Mouse (Mus musculus): ENCODE results near the gene Rad51b.

Gene Rad51b

DNA sequence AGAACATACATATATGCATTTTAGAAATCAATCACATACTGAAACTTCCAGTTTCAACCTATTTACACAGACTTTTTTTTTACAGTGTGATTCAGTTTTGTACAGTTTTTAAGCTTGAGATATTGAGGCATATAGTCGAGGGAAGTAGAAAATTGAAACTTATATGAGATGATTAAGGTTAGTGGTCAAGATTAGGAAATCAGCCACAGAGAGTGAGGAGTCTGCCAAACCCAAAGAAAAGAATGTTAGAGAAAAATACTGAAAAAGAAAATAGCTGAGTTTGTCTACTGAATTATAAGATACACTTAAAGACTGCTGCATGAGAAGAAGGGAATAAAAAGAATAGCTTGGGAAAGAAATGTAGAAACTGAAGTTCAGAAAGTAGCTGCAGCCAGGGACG, 280.4 kb downstream of the Rad51b start:
- DNase-seq (ENCODE audit: low read depth, low spot score) = no peak

DNA sequence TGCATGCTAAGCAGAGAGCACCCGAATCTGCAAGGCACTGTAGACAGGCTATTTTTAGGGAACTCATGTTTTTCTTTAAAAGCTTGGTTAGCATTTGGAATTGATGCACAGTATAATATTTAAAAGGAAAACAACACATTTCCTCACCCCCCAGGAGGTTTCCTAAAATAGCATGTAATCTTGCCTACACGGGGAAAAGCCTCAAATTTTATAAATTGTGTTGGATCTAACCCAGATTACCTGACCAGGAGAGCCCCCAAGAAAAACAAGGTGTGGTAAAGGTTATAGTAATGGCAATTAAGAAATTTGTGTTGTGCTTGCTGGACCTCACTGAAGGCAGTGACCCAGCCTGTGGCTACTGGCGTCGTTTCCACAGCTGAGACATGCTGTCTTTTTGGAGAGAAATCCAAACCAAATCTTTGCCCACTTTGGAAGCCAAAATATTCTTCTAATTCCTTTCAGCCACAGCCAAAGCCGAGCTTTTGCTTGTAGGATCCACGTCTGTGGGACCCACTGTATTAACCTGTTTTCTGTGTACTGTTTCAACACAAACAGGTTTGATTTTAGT, 282.0 kb downstream of the Rad51b start:
- DNase-seq (ENCODE audit: low read depth, low spot score) = no peak

DNA sequence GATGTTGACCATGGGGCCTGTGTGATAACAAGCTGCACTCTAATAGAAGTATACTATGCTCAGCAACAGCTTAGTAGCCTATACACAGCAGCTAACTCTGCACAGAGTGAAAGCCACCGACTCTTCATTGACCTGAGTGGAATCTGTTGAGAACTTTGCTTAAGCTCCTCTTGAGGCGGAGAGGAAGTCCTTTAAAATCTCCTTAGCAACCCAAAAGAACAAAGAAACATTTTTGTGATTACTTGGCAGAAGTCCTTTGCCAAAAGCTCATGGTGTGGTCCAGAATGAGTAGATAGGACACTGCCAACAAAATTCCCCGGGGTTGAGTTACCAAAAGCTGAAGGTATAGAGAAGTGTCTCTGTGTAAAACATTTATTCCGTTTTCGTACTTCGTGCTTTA, 282.8 kb downstream of the Rad51b start:
- no peak for DNase-seq (ENCODE audit: low read depth, low spot score)

DNA sequence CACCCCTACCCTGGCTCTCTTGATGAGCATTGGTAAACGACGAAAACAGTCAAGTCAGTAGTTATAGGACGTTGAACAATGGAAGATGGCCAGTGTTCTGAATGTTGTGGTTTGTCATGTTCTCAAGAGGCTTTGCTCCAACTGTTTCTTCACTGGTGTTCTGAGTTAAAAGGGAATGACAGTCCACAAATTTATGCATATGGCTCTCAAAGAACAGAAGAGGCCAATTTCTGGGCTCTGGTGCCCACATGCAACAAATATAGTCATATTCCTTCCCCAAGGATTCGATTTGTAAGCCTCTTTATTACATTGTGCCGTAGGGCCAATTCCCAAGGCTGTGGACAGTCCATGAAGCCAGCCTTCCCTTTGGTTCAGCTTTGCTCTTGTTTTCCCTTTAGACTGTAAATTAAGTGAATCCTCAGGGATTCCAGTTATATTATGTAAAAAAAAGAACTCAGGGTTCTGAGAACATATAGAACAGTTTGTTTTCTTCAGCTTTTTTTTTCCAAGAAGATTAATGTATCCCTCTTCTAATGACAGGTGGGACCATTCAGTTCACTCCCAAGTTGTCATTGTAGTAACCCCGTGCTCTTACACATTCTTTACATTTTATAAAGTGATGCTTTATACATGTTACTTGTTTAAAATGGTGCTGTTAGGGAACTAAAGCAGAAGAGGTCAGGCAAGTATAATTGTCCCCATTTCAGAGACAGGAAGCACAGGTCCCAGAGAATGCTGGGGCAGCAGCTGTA, 287.6 kb downstream of the Rad51b start:
- DNase-seq (ENCODE audit: low read depth, low spot score) = no peak

DNA sequence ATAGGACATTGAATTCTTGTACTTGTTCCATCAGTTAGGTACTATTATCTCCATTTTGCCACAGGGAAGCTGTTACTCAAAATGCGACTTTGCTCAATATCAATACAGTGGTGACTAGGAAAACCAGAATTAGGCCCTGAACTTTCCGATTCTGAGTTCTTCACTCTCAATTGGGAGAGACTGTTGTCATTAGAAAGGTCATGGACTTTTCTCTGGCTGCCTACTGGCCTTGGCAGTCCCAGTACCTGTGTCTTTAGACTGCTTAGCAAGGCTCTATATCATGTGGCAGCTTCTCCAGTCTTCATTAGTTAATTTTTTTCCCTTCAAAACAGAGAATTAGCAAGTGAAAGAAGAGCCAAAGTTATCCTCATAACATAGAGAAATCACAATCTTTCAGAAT, 288.3 kb downstream of the Rad51b start:
- DNase-seq (ENCODE audit: low read depth, low spot score) = no peak

DNA sequence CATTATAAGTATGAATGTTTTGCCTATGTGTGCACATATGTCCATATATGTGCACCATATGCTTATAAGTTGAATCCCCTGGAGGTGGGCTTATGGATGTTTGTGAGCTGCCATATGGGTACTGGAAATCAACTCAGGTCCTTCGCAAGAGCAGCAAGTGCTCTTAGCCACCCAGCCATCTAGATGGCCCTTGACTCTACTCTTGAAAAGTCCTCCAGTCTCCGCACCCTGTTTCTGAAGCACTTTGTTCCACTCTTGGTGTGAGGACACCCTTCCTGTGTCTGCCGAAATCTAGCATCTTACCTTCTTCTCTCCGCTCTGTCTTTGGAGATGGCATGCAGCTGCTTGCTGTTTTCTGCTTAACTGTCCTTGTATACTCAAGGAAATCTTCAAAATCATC, 291.7 kb downstream of the Rad51b start:
- DNase-seq (ENCODE audit: low read depth, low spot score) = no peak

DNA sequence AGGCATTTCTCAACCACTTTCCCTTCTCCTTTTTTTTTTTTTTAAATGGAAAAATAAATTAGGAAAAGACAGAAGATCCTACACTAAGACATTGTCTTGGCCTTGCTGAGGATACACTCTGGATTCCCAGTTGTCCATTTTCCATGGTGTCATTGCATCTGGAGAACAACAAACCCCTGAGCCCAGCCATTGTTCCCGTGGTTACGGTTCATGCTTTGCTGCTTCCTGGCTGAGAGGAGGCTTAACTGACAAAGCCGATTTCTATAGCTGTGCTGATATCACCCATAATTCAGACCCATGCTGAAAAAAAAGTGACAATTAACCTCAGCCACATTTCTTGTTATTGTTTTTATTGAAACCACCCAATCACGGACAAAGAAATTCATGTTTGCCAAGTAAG, 295.1 kb downstream of the Rad51b start:
- no peak for DNase-seq (ENCODE audit: low read depth, low spot score)

DNA sequence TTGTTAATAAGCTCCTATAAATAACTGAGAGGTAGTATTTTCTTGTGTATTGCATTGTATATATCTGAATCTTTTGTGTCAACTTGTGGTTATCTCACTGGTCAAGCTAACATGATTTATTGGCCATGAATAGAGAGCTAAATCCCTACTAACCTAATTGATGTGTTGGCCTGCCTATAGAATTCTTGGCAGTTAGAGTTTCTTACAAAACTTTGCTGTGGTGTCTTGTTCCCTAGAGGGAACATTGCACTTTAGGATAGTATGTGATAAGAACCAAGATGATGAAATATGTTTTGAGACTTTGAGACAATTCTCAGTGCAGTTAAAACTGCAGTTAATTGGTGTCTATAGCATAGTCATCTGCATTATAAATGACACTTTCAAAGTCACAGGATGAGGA, 299.8 kb downstream of the Rad51b start:
- no peak for DNase-seq (ENCODE audit: low read depth, low spot score)

DNA sequence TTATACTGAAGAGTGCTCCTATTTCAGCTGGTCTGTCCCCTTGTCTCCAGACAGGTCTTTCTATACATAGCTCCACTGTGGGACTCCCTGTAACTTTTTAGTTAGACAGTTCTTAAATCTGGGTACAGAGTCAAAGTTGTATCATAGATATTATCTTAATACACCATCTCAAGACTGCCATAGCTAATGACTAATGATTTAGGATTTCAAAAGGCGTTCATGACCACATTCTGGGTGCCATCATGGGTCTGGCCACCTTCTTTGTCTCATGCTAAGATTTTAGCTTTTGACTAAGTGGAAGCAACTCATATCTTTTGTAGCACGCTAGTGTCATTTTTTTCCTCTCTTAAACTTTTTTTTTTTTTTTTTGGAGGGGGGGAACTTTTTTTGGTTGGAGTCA, 300.3 kb downstream of the Rad51b start:
- DNase-seq (ENCODE audit: low read depth, low spot score) = no peak

DNA sequence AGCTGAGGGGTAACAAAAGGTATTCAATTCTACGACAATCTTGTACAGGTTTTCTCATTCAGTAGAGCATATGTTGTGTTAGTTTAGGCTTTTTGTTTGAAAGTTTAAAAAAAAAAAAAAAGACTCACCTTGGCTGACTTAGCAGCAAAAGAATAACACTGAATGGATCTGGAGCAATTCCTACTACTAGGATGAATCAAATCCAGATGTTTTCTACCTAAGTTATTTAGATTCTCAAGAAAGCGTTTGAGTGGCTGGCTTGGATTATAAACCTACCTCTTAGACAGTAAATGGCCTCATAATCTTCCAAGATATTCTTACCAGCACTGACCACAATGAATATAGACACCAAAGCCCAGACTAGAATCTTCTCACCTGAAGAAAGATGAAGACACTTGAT, 300.7 kb downstream of the Rad51b start:
- DNase-seq (ENCODE audit: low read depth, low spot score) = no peak

DNA sequence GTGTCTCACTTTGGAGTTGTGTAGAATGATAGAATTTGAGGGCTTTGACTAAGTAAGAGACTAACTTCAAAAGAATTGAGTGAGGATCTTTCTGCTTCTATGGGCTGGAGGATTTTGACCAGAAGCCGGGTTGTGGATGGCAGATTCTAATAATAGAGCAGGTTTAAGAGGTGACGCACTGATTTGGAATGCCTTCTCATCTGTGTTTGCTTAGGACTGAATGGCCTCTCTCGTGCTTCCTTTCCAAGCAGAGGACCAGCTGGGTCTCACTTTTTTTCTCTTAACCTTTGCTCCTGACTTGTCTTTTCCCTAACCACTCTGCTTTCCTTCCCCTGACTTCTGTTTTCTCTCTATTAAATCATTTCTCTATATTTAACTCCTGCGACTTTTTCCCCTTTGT, 301.4 kb downstream of the Rad51b start:
- no peak for DNase-seq (ENCODE audit: low read depth, low spot score)

DNA sequence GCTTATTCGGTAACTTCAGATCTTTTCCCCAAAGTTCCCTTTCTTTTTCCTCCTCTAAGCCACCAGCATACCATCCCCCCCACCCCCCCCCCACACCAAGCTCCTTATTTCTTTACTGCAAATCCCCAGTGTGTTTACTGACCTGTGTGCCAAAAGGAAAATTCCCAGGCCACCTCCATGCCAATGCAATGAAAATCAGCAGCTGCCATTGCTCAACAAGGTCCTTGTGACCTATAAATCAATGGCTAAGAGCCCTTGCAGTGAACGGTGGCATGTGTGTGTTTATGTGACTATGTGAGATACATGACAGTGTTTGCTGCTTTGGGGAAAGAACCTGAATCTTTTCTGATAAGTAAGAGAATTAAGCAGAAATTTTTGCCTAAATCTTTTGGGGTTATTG, 301.8 kb downstream of the Rad51b start:
- DNase-seq (ENCODE audit: low read depth, low spot score) = no peak

DNA sequence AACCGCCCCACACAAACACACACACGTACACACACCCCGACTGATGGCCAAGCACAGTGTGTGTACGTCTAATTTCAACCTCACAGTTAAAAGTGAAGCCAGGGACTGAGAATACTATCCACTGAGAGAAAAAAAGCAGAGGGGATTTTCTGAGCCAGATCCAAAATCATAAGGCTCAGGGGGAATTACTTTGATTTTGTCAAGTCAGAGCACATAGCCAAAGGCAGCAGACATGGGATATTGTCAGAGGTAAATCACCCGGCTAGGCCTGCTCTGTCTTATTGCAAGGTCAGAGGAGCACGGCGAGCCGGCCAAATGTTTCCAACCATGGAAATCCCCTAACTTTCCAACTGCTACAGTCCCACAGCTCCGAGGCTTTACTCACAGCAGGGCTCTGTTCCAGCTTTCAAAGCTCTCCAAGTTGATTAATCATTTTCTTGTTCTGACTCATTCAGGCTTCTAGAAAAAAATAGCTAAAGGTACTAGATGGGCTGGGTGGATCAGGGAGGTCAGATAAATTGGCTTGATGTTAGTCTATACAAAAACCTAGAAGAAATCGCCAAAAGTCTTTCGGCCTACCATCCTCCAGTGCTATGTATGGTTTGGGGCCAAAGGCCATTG, 303.2 kb downstream of the Rad51b start:
- DNase-seq (ENCODE audit: low read depth, low spot score) = no peak

DNA sequence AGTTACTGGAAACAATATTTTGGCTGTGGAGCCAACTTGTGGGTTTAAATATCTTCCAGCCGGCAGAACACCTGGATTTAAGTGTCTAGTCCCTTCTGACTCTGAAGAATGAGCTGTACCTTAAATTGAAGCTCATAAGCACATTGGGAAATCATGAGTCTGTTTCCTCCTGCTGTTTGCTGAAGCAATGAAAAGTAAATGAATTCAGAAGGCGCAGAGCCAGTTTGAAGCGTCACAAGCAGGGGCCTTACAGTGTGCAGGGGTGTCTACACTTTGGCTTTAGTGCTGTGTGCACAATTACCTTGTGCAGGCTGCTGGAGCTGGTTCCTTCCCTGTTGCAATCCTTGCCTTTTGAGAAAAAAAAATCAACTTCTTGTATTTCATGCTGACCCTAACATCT, 305.6 kb downstream of the Rad51b start:
- no peak for DNase-seq (ENCODE audit: low read depth, low spot score)

DNA sequence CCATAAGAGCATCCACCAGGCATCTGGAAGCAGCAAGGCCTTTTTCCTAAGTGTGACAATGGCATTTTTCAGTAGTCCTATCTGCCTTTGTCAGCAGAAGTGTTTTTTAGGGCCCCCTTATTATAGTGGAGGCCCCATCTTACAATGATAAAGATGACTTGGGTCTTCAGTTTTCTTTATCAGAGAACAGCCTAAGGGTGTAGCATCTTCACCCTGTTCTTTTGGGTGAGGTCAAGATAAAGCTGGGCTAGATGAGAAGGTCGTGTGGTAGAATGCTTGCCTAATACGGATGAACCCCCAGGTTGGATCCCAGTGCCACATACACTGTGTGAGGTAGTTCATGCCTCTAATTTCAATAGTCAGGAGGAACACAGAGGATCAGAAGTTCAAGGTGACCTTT, 307.8 kb downstream of the Rad51b start:
- DNase-seq (ENCODE audit: low read depth, low spot score) = no peak

DNA sequence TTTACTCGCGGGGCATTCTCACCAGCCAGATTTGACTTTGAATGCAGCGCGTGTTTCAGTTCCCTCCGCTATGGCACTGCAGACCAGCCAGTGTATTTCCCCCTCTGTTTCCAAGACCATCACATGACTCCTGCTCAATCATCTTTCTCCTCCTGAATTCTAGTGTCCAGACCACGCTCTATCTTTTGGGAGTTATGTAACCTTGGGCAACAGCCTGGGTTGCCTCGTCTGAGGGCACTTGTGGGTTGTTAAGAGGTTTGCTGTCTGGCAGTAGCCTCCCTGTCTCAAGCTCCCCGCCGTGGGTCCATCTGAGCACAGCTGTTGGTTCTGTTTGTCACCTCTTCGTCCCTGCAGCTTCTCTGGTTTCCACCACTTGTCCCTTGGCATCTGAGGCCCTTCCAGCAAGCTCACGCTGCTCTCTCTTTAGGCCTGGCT, 309.1 kb downstream of the Rad51b start:
- DNase-seq (ENCODE audit: low read depth, low spot score) = no peak

DNA sequence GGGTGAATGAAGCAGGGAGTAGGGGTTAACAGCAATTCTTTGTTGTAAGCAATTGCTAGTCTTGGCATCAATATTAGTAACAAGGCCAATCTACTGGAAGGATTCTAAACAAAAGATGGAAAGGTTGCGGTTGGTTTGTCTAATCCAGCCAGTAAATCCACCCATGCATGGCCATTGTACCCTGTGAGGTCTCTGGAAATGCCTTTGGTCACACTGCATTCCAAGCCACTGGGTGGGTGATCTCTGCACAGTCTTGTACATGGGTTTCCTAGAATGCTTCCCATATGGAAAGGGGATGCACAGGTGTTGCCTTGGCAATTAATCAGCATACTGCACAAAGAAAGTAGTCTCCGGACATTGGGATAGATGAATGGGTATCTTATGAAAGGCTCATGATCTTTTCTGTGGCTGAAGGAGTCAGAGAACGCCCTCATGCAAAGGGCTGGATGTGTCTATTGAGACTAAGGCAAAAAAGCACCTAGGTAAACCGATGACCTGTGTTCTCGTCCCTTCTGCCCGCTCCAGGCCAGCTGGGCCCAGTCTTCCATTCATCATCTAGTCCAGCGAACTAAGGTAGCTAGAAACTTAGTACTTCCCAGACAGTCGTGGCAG, 312.4 kb downstream of the Rad51b start:
- no peak for DNase-seq (ENCODE audit: low read depth, low spot score)

DNA sequence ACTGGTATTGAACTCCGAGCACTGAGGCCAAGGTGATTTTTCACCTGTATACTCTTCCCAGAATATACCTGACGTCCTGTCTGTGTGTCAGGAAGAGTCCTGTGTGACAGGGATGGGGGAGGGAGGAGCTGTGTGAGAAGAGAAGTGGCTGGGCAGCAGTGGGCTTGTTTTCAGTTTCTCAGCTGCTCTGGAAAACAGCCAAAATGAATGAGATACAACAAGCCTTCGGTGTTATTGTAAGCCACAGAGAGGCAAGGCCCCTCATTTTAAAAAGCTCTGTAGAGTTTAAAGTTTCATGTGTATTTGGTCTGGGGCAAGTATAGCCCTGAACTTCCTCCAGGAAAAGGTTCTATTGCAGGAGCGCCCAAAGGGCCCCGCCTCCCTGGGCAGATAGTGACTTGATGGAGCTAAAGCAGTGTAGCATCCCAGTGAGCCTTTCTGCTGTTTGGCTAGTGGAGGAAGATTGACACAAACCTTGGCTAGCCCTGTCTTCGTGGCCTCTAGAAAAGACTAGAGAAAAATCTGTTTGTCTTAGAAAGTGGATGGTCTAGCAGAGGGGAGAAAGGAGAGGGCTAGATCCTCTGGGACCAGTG, 313.5 kb downstream of the Rad51b start:
- DNase-seq (ENCODE audit: low read depth, low spot score) = no peak

DNA sequence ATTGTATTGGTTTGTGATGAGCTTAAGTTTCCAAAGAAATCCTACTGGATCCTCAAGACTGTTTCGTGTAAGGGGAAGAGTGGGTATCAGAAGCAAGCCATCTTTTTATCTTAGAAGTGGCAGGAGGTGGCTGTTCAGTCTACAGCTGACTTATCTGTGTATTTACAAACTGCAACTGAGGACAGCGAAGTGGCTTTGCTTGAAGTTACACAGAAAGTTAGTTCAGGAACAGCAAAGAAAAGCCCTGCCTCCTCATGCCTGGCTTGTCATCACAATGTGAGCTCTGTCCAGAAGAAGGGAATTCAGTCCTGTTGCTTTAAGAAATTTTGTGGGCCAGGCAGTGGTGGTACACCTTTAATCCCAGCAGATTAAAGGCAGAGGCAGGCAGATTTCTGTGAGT, 314.6 kb downstream of the Rad51b start:
- no peak for DNase-seq (ENCODE audit: low read depth, low spot score)

DNA sequence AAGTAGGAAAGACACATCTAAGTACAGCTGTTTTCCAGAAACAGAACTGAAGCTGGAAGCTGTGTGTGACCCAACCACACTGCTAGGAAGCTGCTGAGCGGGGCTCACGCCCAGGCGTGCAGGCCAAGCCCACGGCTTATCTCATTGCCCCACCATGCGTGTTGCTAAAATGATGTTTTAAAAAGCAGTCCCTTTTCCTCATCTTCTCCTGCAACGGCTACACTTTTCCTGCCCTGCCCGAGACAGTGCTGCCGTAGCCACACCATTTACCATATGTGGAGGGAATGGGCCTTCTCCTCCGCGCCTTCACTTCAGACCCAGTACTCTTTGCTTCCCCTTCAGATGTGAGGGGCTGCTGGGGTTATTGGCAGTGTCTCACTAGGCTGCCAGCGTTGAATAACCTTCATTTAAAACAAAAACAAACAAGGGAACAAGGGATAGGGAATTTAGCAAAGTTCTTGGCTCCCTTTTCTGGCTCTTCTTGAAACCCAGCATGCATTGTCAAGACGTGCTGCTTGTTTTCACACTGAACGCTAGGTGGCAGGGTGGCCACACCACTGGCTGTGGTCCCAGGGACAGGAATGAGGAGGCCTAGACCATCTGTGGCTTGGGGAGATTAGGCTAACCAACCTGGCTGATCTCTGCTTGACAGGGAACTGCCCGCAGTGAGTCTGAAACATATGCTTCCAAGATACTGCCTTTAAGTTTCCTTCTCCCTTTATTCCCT, 315.4 kb downstream of the Rad51b start:
- DNase-seq (ENCODE audit: low read depth, low spot score) = peak; percentile 82

DNA sequence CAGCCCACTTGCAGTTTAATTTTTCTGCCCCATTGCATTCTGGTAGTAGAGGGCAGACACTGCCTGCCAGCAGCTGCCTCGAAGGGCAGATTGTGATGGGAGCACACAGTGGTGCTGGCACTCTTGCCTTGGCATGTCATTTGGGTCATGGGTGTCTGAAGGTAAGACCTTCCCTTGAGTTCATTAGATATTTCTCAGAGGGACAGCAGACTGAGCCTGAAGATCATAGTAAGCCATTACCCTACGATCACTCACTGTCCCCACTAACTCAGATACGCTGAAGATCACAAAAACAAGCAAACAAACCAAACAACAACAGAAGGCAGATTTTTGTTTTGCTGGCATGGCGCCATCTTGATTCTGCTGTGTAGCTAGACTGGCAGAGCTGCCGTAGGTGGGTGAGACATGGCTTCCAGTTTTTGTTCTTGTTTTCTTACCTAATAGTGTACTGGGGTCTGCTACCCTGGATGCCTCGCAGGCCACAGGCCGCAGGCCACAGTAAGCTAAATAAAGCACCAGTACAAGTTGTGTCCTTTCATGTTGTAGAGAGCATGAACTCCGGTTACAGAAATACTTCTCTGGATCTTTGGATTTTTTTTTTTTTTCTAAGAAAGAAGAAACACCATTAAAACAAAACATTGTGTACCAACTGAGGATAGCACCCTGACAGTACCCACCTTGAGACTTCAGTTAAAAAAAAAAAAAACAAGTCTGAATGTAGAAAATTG, 316.1 kb downstream of the Rad51b start:
- no peak for DNase-seq (ENCODE audit: low read depth, low spot score)

All from retina, adult 2 months (tissue).